Mouse (Mus musculus) liver, postnatal 0 days (tissue): ENCODE measurements around the gene Cyp1b1.

Experiments used
- CTCF ChIP-seq: sonication (generic); IDR thresholded peaks from 2 replicates; pipeline ENCODE4 v1.5.1; 2016; ENCODE audit warnings: antibody characterized with exemption, low read depth
- EP300 ChIP-seq: IDR thresholded peaks from 2 replicates; pipeline ENCODE4 v1.6.1; 2016; ENCODE audit warnings: antibody characterized with exemption, low read depth, mild to moderate bottlenecking

- TF ChIP-seq CTCF (peak; percentile 87), EP300 (no peak)
Measured at GRCm38 (mm10) chr17:79715649-79716143, 835 bp upstream of the Cyp1b1 start.
